Mouse (Mus musculus) frontal cortex, postnatal 25 days (tissue): ENCODE measurements around the gene Dcdc2a.
A peak's percentile ranks its signal among the peaks of the same experiment; 100 is the strongest.

ENCODE experiments used
- DNase-seq, 2 experiments: peaks; one replicate each; pipeline ENCODE4 v3.0.0; 2022; ENCODE audit warnings: low spot score in 2 of 2

Gene Dcdc2a

DNA sequence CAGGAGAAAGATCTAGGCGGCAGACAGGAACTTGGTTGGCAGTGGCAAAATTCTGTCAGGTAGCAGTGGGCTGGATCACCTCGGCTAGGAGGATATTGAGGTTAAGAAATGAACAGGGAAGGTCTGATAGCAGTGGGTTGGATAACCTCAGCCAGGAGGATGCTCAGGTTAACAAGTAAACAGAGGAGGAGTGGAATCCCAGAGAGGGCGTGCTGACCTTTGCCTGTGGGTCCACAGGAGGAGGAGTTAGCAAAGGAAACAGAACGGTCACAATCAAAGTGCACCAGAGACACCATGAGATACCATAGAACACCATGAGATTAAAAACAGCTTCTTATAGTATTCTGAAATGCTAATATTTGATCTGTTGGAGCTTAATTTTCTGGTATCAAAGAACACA, 38.6 kb downstream of the Dcdc2a start:
- DNase-seq = no peak

DNA sequence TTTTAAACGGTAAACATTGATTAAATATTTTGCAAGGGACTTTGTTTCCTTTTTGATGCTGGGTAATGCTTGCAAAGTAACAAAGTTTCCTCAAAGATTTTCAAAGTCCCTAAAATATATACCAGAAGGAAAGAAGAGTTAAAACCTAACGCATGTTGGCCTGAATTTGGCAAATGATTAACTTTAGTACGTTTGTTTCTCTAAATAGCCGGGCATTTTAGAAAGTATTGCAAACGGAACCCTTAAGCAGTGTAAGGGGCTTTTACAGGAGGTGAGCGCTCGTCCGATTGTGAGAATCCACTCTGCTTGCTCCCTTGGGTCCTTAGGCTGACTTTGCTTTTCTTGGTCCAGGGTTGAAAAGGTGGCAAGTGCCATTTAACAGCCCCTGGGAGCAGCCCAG, 41.5 kb downstream of the Dcdc2a start:
- no peak for DNase-seq

DNA sequence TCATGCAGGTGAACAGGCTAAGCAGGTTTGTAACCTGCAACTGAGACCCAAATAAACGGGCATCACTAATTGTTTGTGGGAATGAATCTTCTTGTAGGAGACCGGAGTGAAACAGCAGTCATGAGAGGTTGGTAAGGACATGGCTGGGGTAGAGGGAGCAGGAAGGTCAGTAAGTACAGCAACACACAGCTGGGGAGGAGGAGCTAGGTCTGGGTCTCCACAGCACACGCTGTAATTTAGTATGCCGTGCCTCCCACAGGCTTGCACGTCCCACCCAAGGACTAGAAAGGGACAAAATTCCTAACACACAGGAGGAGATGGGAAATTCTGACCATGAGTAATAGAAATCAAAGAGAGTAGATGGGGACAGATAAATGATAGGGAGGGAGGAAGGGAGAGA, 42.8 kb downstream of the Dcdc2a start:
- no peak for DNase-seq

DNA sequence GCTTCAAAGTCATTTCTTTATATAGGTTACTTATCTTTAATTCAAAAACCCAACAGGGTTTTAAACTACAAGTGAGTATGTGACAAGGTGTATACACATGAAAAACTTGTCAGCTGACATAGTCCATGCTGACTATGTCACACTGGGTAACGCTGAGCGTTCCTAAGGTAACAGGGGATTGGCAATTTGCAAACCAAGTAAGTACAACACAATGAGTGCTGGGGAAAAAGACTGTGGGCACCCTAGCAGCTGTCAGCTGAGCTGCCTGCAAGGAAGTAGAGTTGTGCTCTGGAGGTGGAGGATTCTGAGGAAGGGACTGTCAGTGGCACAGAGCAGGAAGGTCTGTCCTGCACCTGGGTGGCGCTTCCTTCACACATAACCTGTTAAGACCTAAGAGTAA, 43.7 kb downstream of the Dcdc2a start:
- DNase-seq = no peak

DNA sequence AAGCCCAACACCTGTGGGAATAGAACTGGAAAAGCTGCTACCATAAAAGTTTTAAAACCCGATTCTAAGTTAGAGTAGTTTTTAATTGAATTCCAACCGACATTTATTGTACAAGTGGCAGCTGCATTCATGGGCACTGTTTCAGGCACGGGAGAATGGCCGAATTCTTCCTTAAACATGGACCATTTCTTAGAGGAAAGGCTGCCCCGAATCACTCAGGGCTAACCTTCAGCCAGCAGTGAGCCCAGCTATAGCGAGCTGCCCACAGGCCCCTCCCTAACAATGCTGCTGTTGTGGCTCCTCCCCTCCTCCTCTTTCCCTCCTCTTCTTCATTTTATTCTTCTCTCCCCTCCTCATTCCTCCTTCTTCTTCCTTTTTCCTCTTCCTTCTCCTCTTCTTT, 44.8 kb downstream of the Dcdc2a start:
- DNase-seq = no peak

DNA sequence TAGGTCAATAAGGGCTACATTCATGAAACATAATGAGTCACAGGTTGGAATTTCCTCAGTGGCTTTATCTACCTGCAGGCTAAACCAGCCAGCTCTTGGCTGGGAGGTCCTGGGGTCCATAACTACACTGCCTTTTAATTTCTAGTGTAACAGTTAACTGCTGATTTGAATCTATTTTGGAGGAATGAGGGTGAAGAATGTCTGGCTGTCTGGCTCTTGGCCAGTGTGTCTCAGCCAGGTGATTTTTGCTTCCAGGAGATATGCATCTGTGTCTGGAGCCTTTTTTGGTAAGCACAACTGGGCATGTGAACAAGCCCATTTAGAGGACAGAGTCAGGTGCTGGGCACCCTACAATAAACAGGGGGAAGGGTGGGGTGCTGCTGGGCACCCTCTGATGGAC, 49.9 kb downstream of the Dcdc2a start:
- DNase-seq = no peak

DNA sequence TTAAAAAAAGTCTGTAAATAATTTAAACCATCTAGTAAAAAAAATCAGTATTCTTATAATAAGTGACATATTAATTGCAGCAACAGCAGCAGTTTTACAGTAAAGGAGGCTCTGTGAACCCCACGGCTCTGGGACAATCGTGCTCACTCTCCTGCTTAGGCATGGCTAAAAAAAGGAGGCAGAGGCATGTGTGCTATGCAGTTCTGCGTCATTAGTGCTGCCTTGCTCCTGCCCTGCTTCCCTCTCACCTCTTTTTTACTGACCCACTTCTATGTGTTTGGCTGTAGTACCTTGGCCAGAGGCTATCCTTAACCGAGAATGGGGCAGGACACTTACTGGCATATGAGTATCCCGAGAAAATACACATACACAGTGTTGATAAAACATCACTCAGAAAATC, 50.9 kb downstream of the Dcdc2a start:
- DNase-seq = no peak

DNA sequence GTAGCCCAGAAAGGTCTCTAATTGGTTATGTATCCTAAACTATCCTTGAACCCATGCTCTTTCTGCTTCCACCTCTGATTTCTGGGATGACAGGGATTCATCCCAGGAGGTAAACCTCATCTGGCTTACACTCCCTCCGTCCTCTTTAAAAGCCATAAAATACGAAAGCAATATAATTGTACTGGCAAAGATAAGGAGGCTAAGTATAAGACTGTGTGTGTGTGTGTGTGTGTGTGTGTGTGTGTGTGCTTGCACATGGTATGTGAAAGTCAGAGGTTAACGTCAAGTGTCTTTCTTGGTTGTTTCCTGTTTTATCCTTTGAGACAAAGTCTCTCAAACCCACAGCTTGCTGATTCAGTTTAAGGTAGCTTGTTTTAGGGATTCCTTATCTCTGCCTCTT, 52.5 kb downstream of the Dcdc2a start:
- DNase-seq = no peak

DNA sequence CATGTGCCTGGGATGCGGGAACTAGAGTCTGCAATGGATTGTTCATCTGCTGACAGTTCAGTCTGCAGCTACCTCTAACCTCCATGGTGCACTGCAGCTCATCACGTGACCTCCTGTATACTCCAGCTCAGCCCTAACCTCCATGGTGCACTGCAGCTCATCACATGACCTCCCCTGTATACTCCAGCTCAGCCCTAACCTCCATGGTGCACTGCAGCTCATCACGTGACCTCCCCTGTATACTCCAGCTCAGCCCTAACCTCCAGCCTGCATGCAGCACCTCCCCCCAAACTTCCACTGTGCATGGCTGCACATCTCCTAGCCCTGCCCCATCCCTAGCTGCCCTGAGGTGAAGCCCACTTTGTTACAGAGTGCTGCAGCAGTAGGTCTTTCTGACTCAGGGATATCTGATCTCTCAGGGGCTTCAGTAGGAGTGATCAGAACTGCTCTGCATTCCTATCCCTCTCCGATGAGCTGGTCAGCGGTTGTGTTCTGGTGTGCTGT, 54.8 kb downstream of the Dcdc2a start:
- DNase-seq = no peak

DNA sequence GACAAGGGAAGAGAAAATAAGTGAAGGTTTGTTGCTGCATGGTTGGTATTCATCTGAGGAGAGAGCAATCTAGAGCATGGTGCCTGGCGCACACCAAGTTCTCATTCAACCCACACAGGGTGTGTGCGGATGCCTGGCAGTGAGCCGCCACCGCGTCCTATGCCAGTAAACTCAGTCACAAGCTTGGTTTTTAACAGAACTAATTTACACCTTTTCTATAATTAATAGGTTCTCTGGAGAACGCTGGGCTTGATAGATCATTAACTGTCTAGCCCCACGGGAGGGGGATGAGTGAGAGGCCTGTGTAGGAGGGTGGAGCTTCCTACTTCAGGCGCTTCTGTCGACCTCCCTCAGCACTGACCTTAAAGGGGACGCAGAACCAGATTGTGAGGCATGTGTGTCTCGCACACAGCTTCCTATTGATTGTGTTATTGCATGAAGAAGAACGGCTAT, 59.7 kb downstream of the Dcdc2a start:
- DNase-seq = peak; percentile 46 to 52

DNA sequence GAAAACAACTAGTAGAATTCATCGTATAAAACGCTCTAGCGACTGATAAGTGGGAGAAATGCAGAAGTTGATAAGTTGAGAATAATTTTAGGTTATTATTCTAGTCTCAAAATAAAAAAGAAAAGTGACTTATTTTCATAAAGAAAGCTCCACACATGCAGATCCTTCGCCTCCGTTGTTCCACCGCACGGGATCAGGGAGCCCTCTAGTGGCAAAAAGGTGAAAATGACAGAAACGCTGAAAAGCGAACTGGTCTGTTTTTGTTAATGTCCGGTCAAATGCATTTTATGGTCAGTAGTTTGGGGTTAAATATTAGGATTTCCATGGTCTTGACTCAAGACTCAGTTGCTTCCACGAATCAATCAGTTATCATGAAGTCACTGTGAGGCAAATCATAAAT, 60.2 kb downstream of the Dcdc2a start:
- DNase-seq = no peak

DNA sequence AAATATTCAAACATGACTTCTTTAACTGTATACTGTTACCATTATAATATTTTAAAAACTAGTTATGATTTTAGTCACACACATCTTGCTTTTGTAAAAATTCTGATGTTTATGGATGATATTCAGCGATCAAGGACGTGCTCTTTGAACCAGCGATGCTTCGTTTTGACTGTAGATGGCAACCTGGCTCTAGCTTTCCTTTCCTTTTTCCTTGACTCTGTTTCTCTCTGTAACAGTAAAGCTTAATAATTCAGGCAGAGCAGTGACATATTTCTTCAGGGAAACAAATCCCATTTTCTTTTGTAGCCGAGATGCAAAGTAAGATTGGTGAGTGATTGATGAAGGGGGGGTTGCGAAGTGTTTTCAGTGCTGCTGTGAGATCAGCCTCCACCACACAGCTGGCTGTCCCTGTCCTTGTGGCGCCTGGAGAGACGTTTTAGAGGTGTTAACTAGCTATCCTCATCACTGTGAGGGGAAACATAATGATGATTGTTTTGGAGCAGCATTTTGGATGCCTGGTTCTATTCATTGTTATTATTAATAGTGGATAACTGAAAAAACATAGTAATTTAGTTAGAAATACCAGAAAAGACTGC, 67.0 kb downstream of the Dcdc2a start:
- no peak for DNase-seq

DNA sequence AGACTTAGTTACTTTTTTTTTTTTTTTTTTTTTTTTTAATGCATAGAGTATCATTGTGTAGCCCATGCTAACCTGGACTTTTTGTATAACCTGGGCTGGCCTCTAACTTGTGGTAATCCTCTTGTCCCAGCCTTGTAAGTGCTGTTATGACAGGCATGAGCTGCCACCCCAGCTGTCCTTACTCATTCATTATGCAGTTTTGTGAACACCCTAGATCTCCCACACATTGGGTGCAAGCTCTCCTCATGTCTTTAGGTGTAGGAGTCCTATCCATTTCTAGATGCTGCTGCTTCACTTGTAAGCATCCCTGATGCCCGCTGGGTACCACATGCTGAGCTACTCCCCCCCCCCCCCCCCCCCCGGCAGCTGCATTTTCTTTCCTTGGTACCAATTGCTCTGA, 71.4 kb downstream of the Dcdc2a start:
- DNase-seq = no peak

DNA sequence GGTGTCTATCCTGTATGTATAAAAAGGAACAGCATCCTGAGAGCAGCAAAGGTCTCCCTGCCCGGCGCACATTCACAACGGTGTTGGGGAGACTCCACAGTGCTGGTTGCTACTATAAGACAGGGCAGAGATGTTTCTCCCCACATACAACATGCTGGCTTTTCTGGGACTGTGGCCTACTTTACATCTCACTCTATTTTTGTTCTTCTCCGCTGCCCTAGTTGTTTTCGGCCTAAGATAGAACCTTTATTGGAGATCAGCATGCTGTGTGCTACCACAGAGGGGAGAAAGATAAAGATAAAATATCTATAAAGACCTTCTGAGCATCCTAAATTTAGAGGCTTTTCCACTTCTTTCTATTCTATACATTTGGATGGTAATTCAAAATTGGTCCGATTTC, 72.0 kb downstream of the Dcdc2a start:
- DNase-seq = no peak

DNA sequence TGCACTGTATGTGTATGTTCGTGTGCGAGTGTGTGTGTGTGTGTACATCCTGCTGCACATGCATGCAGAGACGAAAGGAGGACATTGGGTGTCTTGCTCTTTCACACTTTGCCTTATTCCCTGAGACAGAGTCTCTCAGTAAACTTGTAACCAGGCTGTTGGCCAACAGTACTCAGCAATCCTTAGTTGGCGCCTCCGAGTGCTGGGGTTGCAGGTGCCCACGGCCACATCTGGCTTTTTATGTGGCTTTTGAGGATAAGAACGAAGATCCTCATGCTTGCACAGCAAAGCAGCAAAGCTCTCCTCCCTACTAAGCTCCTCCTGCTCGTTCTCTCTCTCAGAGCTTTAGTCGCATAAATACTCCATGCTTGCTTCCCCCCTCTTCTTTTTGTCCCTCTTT, 73.0 kb downstream of the Dcdc2a start:
- no peak for DNase-seq

DNA sequence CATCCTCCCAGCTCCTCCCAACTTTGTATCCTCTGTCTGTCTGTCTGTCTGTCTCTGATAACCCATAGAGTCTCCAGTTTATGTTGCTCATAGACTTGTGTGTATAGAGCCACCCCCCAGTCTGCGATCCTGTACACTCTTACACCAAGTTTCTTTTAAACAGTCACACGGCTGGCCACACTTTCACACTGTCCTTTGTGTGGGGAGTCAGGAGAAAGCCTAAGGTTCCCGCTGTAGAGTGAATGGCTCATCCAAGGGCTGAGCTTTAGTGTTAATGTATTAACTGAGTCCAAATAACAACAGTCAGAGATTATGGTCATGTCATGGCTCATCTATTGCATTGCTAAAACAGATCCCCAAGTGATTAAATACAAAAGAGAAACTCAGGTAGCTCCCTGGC, 87.3 kb downstream of the Dcdc2a start:
- no peak for DNase-seq

DNA sequence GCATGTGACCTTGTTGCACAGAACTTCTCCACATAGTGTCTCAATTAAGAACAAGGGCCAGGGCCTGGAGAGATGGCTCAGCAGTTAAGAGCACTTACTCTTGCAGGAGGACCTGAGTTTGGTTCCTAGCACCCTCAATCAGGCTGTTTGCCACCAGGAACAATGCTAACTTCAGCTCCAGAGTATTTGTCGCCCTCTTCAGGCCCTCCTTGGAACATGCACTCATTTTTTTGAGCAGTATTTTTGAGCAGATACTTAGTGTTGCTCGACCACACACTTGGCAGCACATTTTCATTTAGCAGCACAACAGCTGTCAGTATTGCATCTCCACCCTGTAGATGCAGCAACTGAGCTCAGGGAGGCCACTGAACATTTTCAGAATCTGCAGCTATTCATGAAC, 88.3 kb downstream of the Dcdc2a start:
- no peak for DNase-seq

DNA sequence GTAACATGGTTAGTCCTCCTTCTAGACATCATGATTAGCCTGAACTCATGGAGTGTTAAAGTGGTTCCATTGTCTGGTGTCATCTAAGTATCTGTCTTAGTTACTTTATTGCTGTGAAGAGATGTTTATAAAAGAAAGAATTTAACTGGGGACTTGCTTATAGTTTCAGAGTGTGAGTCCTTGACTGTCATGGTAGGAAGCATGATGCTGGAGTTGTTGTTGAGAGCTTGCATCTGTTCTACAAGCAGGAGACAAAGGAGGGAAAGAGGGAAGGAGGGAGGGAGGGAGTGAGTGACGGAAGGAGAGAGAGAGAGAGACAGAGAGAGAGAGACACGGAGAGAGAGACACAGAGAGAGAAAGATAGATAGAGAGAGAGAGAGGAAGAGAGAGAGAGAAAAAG, 90.4 kb downstream of the Dcdc2a start:
- DNase-seq = no peak

DNA sequence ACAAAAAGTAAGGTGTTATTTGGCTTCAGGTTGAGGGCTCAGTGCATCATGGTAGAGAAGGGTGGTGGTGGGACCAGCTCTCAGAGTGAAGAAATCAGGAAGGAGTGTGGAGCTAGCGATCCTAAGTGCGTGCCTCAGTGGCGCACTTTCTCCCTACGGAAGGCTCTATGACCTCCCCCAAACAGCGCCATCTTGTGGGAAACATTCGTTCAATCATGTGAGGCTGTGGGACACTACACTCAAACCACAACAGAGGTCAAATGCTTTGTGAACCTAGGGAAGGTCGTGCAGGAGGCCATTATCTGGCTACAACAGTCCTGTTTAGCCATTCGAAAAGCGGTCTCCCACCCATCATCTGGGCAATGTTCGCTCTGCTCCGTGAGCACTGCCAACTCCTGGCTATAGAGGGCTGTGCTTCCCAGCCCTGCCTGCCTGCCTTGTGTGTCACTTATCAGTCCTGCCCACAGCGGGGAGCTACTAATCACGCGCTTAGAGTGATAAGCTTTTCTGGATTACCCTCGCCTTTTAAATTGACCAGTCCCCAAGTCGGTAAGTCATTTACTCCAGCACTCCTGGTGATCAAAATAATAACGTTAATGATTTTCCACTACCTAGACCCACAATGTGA, 94.5 kb downstream of the Dcdc2a start:
- DNase-seq = no peak

DNA sequence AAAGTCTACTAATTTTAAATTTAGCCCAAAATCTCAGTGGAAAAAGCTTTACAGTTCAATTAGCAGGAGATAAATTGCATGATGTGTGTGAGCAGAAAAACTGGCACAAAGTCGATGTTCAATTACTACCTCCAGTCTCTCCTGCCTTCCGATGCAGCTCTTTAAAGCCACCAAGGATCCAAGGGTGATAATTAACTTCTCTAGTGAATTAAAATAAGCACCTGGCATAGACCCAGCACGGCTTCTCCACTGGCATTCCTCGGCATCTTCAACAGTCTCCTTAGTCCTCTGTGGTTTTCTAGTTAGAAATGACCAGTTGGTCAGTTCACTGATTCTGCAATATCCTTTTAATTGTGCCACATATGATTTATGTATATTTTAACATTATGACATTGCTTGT, 95.1 kb downstream of the Dcdc2a start:
- DNase-seq = no peak

DNA sequence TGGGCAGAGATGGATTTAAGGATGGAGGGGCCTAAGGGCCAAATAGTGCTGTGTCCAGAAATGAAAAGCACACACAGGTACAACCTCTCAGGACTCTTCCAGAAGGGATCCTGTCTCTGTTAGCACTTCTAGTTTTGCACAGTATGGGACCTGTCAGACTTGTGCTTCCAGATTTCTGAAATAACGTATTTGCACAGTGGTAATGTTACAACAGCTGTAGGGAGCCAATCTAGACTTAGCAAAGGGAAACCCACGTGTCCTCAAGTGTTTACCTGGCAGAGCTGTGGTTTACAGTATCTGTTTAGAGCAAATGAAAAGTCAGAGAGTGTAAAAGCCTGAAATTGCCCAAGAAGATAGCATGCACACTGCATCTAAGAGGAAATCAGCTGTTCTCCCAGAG, 104.1 kb downstream of the Dcdc2a start:
- no peak for DNase-seq

DNA sequence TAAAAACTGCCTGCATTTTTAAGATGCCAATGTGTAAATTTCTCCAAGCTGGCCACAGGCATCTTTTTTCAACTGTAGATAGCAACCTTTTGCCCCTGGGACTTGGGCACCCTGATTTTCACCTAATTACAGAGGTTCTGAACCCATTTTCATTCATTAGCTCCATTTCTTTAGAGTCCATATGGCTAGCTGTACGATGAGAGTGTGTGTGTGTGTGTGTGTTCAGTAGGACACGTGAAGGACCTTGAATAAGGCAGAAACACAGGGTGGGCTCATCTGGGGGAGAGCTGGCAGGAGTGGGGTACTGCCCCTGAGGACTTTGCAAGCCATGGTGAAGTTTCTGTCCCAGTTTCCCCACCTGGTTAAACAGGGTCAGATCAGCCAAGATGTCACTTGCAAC, 105.0 kb downstream of the Dcdc2a start:
- no peak for DNase-seq

DNA sequence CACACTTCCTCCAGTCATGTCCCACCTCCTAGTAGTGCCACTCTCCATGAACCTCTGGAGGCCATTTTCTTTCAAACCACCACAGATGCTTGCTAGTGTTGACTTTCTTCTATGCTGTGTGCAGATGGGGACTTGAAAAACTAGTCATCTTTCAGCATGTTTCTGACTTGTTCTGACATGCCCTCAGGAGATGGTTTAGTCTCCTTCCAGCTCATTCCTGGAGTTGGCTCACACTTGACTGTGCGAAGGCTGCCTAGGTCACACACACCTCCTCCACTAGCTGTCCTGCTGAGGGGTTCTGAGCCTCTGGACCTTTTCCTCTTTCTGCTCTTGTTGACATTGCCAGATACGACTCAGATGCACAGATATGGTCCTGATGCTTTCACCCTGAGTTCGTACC, 106.8 kb downstream of the Dcdc2a start:
- DNase-seq = no peak

DNA sequence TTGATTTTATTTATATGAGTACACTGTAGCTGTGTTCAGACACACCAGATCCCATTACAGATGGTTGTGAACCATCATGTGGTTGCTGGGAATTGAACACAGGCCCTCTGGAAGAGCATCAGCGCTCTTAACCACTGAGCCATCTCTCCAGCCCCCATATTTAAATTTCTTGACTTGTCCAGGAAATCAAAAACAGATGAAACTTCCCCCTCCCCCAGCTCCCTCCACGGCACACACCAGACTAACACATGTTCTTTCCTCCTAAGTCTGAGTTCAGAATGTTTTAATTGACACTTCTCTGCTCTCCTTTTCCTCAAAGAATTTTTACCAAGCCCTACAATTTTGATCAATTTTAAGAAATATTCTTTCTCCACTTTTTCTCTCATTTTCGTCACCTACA, 113.1 kb downstream of the Dcdc2a start:
- DNase-seq = no peak
